Mouse (Mus musculus): ENCODE measurements around the gene Lamc1.

DNA sequence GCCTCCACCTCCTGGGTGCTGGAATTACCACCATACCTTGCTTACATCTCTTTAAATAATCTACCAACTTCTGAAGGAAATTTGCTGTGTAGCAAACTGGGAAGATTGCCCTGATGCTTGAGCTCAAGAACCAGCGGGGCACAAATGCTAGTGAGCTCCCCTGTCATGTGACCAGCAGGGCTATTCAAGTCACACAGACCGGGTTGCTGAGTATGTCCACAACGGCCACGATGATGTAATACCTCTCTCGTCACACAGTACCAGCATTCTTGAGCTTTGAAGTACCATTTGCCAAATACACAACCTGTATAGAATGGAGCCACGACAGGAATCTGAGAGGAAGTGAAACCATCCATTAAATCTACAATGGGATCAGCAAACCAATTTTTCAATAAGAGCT is 46.0 kb upstream of the Lamc1 start:
- TF ChIP-seq POLR2A (IDR thresholded peaks at IDR 0.05; ENCODE audit: extremely low read depth, insufficient read depth, low read length) (no peak), CTCF (IDR thresholded peaks at IDR 0.05; ENCODE audit: low read depth, low read length) (no peak)
